Mouse (Mus musculus) kidney, embryonic 14.5 days (tissue): Measurements from ENCODE around the gene Fndc5. TPM values are rescaled to one million over a fixed set of nuclear protein-coding genes. Genes with fewer than 3 reads are reported as not detected.

Source experiments
- ATAC-seq: fragments of 200-750 bp; cut with Nextera tagmentation; 2 replicates; pipeline ENCODE4 v1.8.0; 2017; ENCODE audit warnings: moderate number of reproducible peaks, mild to moderate bottlenecking, moderate TSS enrichment, moderate library complexity; ENCODE audit not compliant: low FRiP score, low TSS enrichment
- H3K27ac ChIP-seq: fragments of 300-500 bp; sonication (generic); 2 replicates; pipeline ENCODE4 v1.5.1; 2014; ENCODE audit warnings: low read depth, mild to moderate bottlenecking, low read length, moderate library complexity, mixed read lengths
- H3K27me3 ChIP-seq: fragments of 300-500 bp; sonication (generic); 2 replicates; pipeline ENCODE4 v1.6.1; 2014; ENCODE audit warnings: mild to moderate bottlenecking, low read length; ENCODE audit not compliant: control insufficient read depth, insufficient read depth
- H3K36me3 ChIP-seq: fragments of 300-500 bp; sonication (generic); 2 replicates; pipeline ENCODE4 v1.6.1; 2014; ENCODE audit warnings: low read length, mixed read lengths; ENCODE audit not compliant: control insufficient read depth, insufficient read depth
- H3K4me1 ChIP-seq: fragments of 300-500 bp; sonication (generic); 2 replicates; pipeline ENCODE4 v1.6.1; 2014; ENCODE audit warnings: low read length, mixed read lengths; ENCODE audit not compliant: control insufficient read depth, insufficient read depth
- H3K4me2 ChIP-seq: fragments of 300-500 bp; sonication (generic); replicated peaks from 2 replicates; pipeline ENCODE4 v1.6.1; 2014; ENCODE audit warnings: low read depth, mild to moderate bottlenecking, low read length
- H3K4me3 ChIP-seq: fragments of 300-500 bp; sonication (generic); 2 replicates; pipeline ENCODE4 v1.5.1; 2014; ENCODE audit warnings: mild to moderate bottlenecking, low read length
- H3K9ac ChIP-seq: fragments of 300-500 bp; sonication (generic); 2 replicates; pipeline ENCODE4 v1.6.1; 2014; ENCODE audit warnings: low read depth, mild to moderate bottlenecking, low read length, moderate library complexity
- H3K9me3 ChIP-seq: fragments of 300-500 bp; sonication (generic); 2 replicates; pipeline ENCODE4 v1.6.1; 2016; ENCODE audit warnings: low read length; ENCODE audit not compliant: control insufficient read depth
- WGBS: fragments of 180-500 bp; shearing (Covaris S2); extraction: QIAGEN DNeasy Blood & Tissue Kit; methylation state at CpG from one replicate; pipeline ENCODE4 v1.1.7; 2014; 5-methylcytosine and 5-hydroxymethylcytosine counted together
- polyA plus RNA-seq: library from polyadenylated mRNA; unstranded; fragments of >200 nt; fragmentation: Nextera tagmentation; extraction: Ambion mirVana; gene quantifications from 2 replicates; pipeline ENCODE4 v1.2.1, GENCODE M21; 2014

Fndc5 gene
- polyA plus RNA-seq: 4.3 and 5.7 TPM in 2 replicates

DNA sequence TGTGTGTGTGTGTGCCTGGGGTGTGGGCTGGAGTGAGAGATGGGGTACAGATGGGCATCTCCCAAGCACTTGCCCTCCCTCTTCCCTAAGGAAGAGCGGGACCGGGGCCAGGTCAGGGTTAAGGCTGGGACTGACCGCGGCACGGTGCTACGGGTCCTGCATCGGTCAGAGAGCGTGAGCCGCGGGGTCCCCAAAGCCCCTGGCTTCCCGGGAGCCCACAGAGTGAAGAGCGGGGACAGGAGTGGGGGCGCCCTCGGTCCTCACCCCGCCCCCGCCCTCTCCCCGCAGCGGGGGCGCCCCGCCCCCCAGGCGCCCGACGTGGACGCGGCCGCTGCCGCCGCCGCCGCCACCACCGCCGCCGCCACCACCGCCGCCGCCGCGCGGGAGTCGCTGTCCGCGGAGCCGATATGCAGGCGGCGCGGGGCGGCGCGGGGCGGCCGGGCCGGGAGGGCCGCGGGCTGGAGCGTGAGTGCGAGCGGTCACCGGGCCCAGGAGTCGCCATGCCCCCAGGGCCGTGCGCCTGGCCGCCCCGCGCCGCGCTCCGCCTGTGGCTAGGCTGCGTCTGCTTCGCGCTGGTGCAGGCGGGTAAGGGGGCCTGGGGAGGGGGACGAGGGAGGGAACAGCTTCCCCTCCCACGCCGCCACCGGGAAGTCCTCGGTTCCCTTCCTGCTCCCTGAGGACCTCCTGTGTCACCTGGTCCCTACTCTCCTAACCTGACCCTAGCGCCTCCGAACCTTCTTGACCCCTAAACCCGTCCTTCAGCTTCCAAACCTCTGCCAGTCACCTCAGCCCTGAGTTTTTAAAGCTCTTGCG is at the start of gene Fndc5:
Fndc5 (plus strand) TSS at position 421 of the 813 bp plus-strand sequence.
- Histone ChIP-seq H3K9me3 (no peaks in the 10 kb centered on the region), H3K27ac (no peak within 1 kb of the TSS), H3K4me1 (peaks cover 13% of the 10 kb centered on the region; the same call in 1 of the 2 replicates), H3K27me3 (peaks cover 3% of the 10 kb centered on the region), H3K4me3 (peak within 1 kb of the TSS; percentile 58), H3K36me3 (no peaks in the 10 kb centered on the region), H3K4me2 (peak within 1 kb of the TSS; percentile 98), H3K9ac (peak within 1 kb of the TSS; percentile 69)
- ATAC-seq: peak; percentile 18
- 2% methylated on average over 47 of the region's 80 CpGs for WGBS

DNA sequence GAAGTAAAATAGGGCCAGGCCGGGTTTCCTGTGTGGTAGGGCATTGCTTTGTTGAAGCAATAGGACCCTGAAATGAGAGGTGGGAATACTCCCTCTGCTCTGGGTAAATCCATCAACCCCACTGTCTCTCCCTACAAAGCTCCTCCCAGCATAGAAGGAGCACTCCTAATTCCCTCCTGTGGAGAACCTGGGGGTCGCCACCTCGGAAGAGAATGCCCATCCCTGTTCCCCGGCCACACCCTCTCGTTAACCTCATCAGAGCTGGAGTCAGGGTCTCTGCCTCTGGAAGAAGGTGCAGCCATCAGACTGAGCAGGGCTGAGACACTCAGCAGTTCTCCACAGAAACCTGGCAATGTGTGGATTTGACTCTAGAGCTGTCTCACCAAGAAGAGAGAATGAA is 48.9 kb upstream of the Fndc5 start:
- H3K9ac ChIP-seq: no peak overlapping the region
- no peak for ATAC-seq
- WGBS: 37% methylated on average over 5 of the region's 5 CpGs

DNA sequence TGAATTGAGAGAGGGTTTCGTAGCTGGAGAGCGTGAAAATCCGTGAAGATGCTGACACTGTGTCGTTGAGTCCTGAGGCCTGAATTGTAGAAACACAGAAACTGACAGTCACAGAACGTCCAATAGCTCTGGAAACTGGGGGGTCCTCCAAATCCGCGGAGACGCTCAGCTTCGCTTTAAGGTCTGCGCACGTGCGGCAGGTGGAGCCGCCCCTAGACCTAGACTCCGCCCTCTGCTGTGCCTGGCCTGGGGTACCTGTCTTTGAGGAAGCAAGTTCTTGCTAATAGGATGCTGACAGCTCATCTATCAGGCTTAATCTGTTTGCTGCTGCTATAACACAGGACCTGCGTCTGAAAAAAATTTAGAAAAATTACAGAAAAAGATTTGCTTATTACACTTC is 41.5 kb upstream of the Fndc5 start:
- Histone ChIP-seq H3K4me1 (no peaks in the 10 kb centered on the region), H3K9ac (no peak overlapping the region), H3K4me2 (no peak overlapping the region), H3K9me3 (no peaks in the 10 kb centered on the region), H3K27me3 (no peaks in the 10 kb centered on the region), H3K4me3 (no peak overlapping the region), H3K36me3 (no peaks in the 10 kb centered on the region), H3K27ac (no peak overlapping the region)
- ATAC-seq: no peak
- WGBS: 30% methylated on average over 15 of the region's 15 CpGs

More for the DNA sequence above, 48.9 kb upstream of the Fndc5 start:
- peaks cover 6% of the 10 kb centered on the region; the same call in 1 of the 2 replicates for H3K36me3 ChIP-seq
- no peaks in the 10 kb centered on the region for H3K9me3 ChIP-seq
- no peaks in the 10 kb centered on the region for H3K27me3 ChIP-seq
- H3K27ac ChIP-seq: no peak overlapping the region
- H3K4me1 ChIP-seq: no peaks in the 10 kb centered on the region
- no peak overlapping the region for H3K4me3 ChIP-seq
- no peak overlapping the region for H3K4me2 ChIP-seq

DNA sequence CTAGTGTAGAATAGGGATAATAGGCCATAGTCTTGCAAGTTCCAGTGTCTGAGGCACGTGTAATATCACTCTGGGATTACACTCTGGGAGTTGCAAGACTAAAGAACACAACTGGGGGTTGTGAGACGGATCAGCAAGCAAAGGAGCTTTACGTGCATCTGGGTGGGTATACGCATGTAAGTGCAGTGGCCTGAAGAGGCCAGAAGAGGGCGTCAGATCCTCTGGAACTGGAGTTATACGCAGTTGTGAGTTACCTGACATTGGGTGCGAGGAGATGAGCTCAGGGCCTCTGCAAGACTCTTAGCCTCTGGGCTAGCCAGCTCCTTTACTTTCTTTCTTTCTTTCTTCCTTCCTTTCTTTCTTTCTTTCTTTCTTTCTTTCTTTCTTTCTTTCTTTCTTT is 39.8 kb upstream of the Fndc5 start:
- no peak overlapping the region for H3K9ac ChIP-seq
- no peak overlapping the region for H3K4me3 ChIP-seq
- H3K4me2 ChIP-seq: no peak overlapping the region
- H3K27me3 ChIP-seq: no peaks in the 10 kb centered on the region
- no peak overlapping the region for H3K27ac ChIP-seq
- no peaks in the 10 kb centered on the region for H3K9me3 ChIP-seq
- 82% methylated on average over 7 of the region's 7 CpGs for WGBS
- H3K4me1 ChIP-seq: no peaks in the 10 kb centered on the region
- H3K36me3 ChIP-seq: no peaks in the 10 kb centered on the region
- ATAC-seq: no peak

DNA sequence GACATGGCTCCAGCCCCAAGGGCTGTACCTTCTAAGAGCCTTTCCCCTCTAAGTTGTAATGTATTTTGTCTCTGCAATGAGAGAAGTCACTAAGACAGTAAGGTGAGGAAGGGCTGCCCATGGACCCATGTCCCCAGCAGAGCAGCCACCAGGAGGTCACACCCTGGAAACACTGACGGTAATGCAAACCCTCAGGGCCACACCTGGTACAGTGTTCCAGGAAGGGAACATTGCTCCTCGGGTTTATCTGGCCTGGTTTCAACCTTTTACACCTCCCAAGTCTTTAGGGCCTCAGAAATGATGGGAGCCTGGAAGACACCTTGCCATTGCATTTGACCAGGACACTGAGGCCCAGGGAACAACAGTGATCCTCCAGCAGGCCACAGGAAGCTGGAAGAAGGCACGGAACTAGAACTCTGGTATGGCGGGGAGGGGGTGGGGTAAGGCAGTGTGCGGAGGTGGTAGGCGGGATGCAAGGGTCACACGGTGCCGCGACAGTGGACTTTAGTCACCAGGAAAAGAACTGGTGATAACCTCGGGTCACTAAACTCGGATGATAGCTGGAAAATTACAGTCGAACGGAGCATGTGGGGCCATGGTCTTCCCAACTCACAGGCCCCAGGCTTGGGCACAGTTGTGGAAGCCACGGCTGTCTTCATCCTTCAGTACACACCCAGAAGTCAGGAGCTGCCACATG is 34.5 kb upstream of the Fndc5 start:
- Histone ChIP-seq H3K36me3 (no peaks in the 10 kb centered on the region), H3K4me2 (no peak overlapping the region), H3K9ac (no peak overlapping the region), H3K4me3 (no peak overlapping the region), H3K27me3 (peaks cover 25% of the 10 kb centered on the region), H3K4me1 (peaks cover 6% of the 10 kb centered on the region; the same call in 1 of the 2 replicates), H3K27ac (no peak overlapping the region), H3K9me3 (no peaks in the 10 kb centered on the region)
- 84% methylated on average over 14 of the region's 14 CpGs for WGBS
- no peak for ATAC-seq

DNA sequence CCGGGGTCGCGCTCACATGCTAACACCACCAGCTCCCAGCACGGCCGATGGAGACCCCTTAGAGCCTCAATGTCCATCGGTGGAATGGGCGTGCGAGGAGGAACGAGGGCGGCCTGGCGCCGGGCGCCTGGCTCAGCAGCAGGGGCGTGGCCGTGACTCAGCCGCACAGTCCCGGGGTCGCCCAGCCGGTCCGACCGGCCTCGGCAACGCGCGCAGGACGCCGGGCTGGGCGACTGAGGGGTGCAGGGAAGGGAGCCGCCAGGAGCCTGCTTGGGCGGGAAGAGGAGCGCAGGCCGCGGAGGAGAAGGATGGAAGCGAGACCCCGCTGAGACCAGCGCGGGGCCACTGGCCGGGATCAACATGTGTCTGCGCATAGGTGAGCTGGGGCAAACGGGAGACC is 31.4 kb upstream of the Fndc5 start, which contains the start of gene Tmem54:
Tmem54 (plus strand) TSS at position 193 of the 400 bp plus-strand sequence.
- Histone ChIP-seq H3K4me3 (peak within 1 kb of the TSS; percentile 32), H3K9ac (peak within 1 kb of the TSS; percentile 25; the same call in 1 of the 2 replicates), H3K27ac (no peak within 1 kb of the TSS), H3K27me3 (peaks cover 26% of the 10 kb centered on the region), H3K36me3 (no peaks in the 10 kb centered on the region), H3K4me2 (peak within 1 kb of the TSS; percentile 57), H3K9me3 (no peaks in the 10 kb centered on the region), H3K4me1 (peaks cover 13% of the 10 kb centered on the region)
- peak; percentile 59; the same call in 1 of the 2 replicates for ATAC-seq
- 3% methylated on average over 39 of the region's 40 CpGs for WGBS

DNA sequence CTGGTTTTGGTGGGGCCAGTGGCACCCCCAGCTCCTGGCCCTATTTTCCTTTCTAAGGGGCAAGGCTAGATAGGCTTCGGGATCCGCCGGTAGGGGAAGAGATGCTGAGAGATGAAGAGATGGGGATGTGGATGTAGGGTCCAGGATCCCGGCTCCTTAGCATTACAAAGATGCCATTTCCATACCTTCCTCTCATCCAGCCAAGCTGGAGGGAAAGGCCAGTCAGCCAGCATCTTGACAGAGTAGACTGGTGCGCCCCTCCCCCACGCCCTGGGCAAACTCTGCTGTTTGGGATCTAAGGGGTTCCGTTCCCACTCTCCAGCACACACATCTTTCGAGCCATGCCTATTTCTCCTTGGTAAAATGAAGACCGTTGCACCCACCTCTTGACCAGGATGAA is 30.7 kb upstream of the Fndc5 start:
- no peak overlapping the region for H3K9ac ChIP-seq
- no peaks in the 10 kb centered on the region for H3K36me3 ChIP-seq
- no peaks in the 10 kb centered on the region for H3K9me3 ChIP-seq
- 25% methylated on average over 9 of the region's 9 CpGs for WGBS
- peak overlapping the region; percentile 57; the same call in 1 of the 2 replicates for H3K4me2 ChIP-seq
- H3K4me3 ChIP-seq: peak overlapping the region; percentile 32; the same call in 1 of the 2 replicates
- no peak overlapping the region for H3K27ac ChIP-seq
- no peak for ATAC-seq
- H3K27me3 ChIP-seq: peaks cover 26% of the 10 kb centered on the region
- H3K4me1 ChIP-seq: peaks cover 19% of the 10 kb centered on the region

DNA sequence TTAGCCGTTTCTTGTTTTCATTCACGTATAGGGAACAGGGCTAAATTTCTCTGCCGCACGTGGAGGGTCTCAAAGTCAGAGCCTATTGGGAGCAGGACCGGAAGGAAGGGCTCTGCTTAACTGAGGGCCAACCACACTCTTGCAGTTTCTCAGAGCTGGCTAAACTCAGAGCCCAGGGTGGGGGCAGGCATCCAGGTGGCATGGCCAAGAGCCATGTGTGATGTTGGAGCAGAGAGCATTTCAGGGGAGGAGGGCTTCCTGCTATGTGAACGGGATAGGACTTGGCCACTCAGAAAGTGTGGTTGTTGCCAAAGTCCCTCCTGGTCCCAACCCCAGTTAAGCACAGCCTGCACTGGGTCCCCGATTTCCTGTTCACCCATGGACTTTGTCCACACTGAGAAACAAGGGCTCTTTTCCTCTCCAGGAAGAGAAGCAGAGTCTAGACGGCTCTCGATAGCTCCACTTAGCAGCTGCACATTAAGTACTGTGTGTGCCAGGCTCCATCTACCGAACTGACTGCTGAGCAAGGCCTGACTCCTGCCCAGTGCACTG is 29.4 kb upstream of the Fndc5 start:
- 72% methylated on average over 10 of the region's 10 CpGs for WGBS
- Histone ChIP-seq H3K4me3 (no peak overlapping the region), H3K4me1 (peaks cover 28% of the 10 kb centered on the region), H3K36me3 (no peaks in the 10 kb centered on the region), H3K9me3 (no peaks in the 10 kb centered on the region), H3K27me3 (peaks cover 26% of the 10 kb centered on the region), H3K27ac (no peak overlapping the region), H3K4me2 (no peak overlapping the region), H3K9ac (no peak overlapping the region)
- ATAC-seq: no peak
